Comparison of ENCODE assay signal across 36 mouse cellular contexts in genomic region chr13:4056211-4056610, GRCm38 (mm10). TPM values are rescaled to one million over a fixed set of nuclear protein-coding genes. Genes with fewer than 3 reads are reported as not detected.
"Had no signal": no experiment of that assay in that cellular context is flagged by ENCODE, and none has a peak within 500 bp of the region (broad histone marks: within the 10 kb centered on the region; RNA-seq: fewer than 3 reads in every experiment).

No protein-coding gene starts in this region.

- H3K4me3 ChIP-seq: heart, adult 2 months; heart, embryonic 10.5 days; heart, embryonic 12.5 days; heart, embryonic 13.5 days; heart, embryonic 15.5 days; hindbrain, embryonic 10.5 days; hindbrain, embryonic 12.5 days; hindbrain, embryonic 13.5 days; hindbrain, embryonic 15.5 days; intestine, embryonic 15.5 days; kidney, embryonic 15.5 days; layer of hippocampus, adult 2 months had no signal

- H3K4me2 ChIP-seq: heart, embryonic 11.5 days; heart, embryonic 12.5 days; heart, embryonic 13.5 days; heart, embryonic 15.5 days; hindbrain, embryonic 12.5 days; hindbrain, embryonic 13.5 days; hindbrain, embryonic 14.5 days; hindbrain, embryonic 15.5 days; intestine, embryonic 15.5 days; kidney, embryonic 15.5 days had no signal

- H3K27ac ChIP-seq: heart, adult 2 months; heart, embryonic 10.5 days; heart, embryonic 13.5 days; heart, embryonic 15.5 days; hindbrain, embryonic 10.5 days; hindbrain, embryonic 12.5 days; hindbrain, embryonic 13.5 days; hindbrain, embryonic 14.5 days; hindbrain, embryonic 15.5 days; hindbrain, postnatal 0 days; intestine, embryonic 15.5 days; kidney, embryonic 15.5 days; kidney, postnatal 0 days; layer of hippocampus, adult 2 months had no signal

- H3K9me3 ChIP-seq: heart, embryonic 10.5 days; heart, embryonic 12.5 days; heart, embryonic 13.5 days; heart, embryonic 15.5 days; hindbrain, embryonic 10.5 days; hindbrain, embryonic 12.5 days; hindbrain, embryonic 13.5 days; hindbrain, embryonic 15.5 days; intestine, embryonic 15.5 days; kidney, embryonic 15.5 days had no signal

- ATAC-seq: hindbrain, embryonic 16.5 days; hindbrain, postnatal 0 days; inflammation-experienced regulatory T-cells, adult 6 months; intestine, embryonic 15.5 days; intestine, embryonic 16.5 days; intestine, postnatal 0 days had no signal

- DNase-seq: heart, adult 18-20 months; heart, adult 2 months; heart, postnatal 10 days; heart, postnatal 14 days; heart, postnatal 36 days; heart, postnatal 4 days; kidney, adult 11 months; kidney, adult 18-20 months; kidney, adult 2 months; kidney, adult 8-10 months; kidney, adult 9 months; kidney, postnatal 10 days; kidney, postnatal 14 days; kidney, postnatal 25 days; kidney, postnatal 36 days; kidney, postnatal 4 days; layer of hippocampus, adult 9-11 months had no signal

- H3K4me1 ChIP-seq: heart, embryonic 10.5 days; heart, embryonic 12.5 days; heart, embryonic 15.5 days; hindbrain, embryonic 10.5 days; hindbrain, embryonic 12.5 days; hindbrain, embryonic 13.5 days; hindbrain, embryonic 15.5 days; kidney, embryonic 15.5 days had no signal

- H3K36me3 ChIP-seq: heart, embryonic 10.5 days; heart, embryonic 12.5 days; heart, embryonic 13.5 days; heart, embryonic 15.5 days; hindbrain, embryonic 10.5 days; hindbrain, embryonic 12.5 days; hindbrain, embryonic 13.5 days; hindbrain, embryonic 15.5 days; intestine, embryonic 15.5 days; kidney, embryonic 15.5 days had no signal

- H3K27me3 ChIP-seq: heart, embryonic 12.5 days; heart, embryonic 13.5 days; heart, embryonic 15.5 days; hindbrain, embryonic 12.5 days; hindbrain, embryonic 13.5 days; hindbrain, embryonic 15.5 days; intestine, embryonic 15.5 days; kidney, embryonic 15.5 days had no signal

- H3K9ac ChIP-seq: heart, embryonic 12.5 days; heart, embryonic 13.5 days; heart, embryonic 15.5 days; hindbrain, embryonic 12.5 days; hindbrain, embryonic 13.5 days; hindbrain, embryonic 14.5 days; hindbrain, embryonic 15.5 days; intestine, embryonic 15.5 days; kidney, embryonic 15.5 days had no signal

RNA-seq across cellular contexts. Expression of gene Akr1c14, which starts 7.4 kb away (rescaled TPM):
- polyA plus RNA-seq: inflammation-experienced regulatory T-cells, adult 6 months had no signal
